Mouse (Mus musculus): ENCODE results near the gene Mark4.

- TF ChIP-seq EP300 (optimal IDR thresholded peaks at IDR 0.05) (no peak), CTCF (IDR thresholded peaks at IDR 0.05; ENCODE audit: low read depth) (no peak)
Observed at GRCm38 (mm10) chr7:19472403-19472802, 13.8 kb upstream of the Mark4 start.

All from stomach, postnatal 0 days (tissue).